Mouse (Mus musculus) neural tube, embryonic 13.5 days (tissue): ENCODE results near the gene Acyp2. TPM values are rescaled to one million over a fixed set of nuclear protein-coding genes. Genes with fewer than 3 reads are reported as not detected.
A peak's percentile ranks its signal among the peaks of the same experiment; 100 is the strongest.

Source experiments
- ATAC-seq: fragments of 200-750 bp; cut with Nextera tagmentation; 2 replicates; pipeline ENCODE4 v1.8.0; 2017; ENCODE audit warnings: low read depth, mild to moderate bottlenecking, moderate TSS enrichment, moderate library complexity
- H3K27ac ChIP-seq: fragments of 300-500 bp; sonication (generic); replicated peaks from 2 replicates; pipeline ENCODE4 v1.5.1; 2015; ENCODE audit warnings: moderate library complexity, mild to moderate bottlenecking, inconsistent platforms
- H3K27me3 ChIP-seq: fragments of 300-500 bp; sonication (generic); 2 replicates; pipeline ENCODE4 v1.6.1; 2015; ENCODE audit warnings: mild to moderate bottlenecking, inconsistent platforms
- H3K36me3 ChIP-seq: fragments of 300-500 bp; sonication (generic); 2 replicates; pipeline ENCODE4 v1.6.1; 2015; ENCODE audit warnings: mild to moderate bottlenecking, inconsistent platforms
- H3K4me1 ChIP-seq: fragments of 300-500 bp; sonication (generic); replicated peaks from 2 replicates; pipeline ENCODE4 v1.6.1; 2015; ENCODE audit warnings: inconsistent platforms
- H3K4me2 ChIP-seq: fragments of 300-500 bp; sonication (generic); 2 replicates; pipeline ENCODE4 v1.6.1; 2015; ENCODE audit warnings: inconsistent platforms, mild to moderate bottlenecking, moderate library complexity
- H3K4me3 ChIP-seq: fragments of 300-500 bp; sonication (generic); 2 replicates; pipeline ENCODE4 v1.5.1; 2015; ENCODE audit warnings: mild to moderate bottlenecking, inconsistent platforms
- H3K9ac ChIP-seq: fragments of 300-500 bp; sonication (generic); 2 replicates; pipeline ENCODE4 v1.6.1; 2015; ENCODE audit warnings: moderate library complexity, mild to moderate bottlenecking, inconsistent platforms
- H3K9me3 ChIP-seq: fragments of 300-500 bp; sonication (generic); 2 replicates; pipeline ENCODE4 v1.6.1; 2016; ENCODE audit warnings: inconsistent platforms
- WGBS: fragments of 180-500 bp; shearing (Covaris S2); methylation state at CpG from one replicate; pipeline ENCODE4 v1.1.7; 2015; 5-methylcytosine and 5-hydroxymethylcytosine counted together
- polyA plus RNA-seq: library from polyadenylated mRNA; unstranded; fragments of >200 nt; fragmentation: Nextera tagmentation; extraction: Ambion mirVana; gene quantifications from 2 replicates; pipeline ENCODE4 v1.2.1, GENCODE M21; 2015

The Acyp2 gene
- polyA plus RNA-seq: 35.9 and 37.9 TPM in 2 replicates

GRCm38 (mm10) chr11:30649001-30649637 lies at the start of gene Acyp2:
Gene Acyp2, minus strand, starts transcription at chr11:30649587.
- Histone ChIP-seq H3K36me3 (no peaks in the 10 kb centered on the region), H3K4me1 (peaks cover 3% of the 10 kb centered on the region; the same call in 1 of the 2 replicates), H3K9me3 (no peaks in the 10 kb centered on the region), H3K4me3 (peak within 1 kb of the TSS; percentile 57), H3K27me3 (no peaks in the 10 kb centered on the region), H3K4me2 (peak within 1 kb of the TSS; percentile 60), H3K27ac (peak within 1 kb of the TSS; percentile 90), H3K9ac (peak within 1 kb of the TSS; percentile 76)
- peak; percentile 97 for ATAC-seq
- under 1% methylated on average over 40 of the region's 40 CpGs for WGBS

- no peak overlapping the region for H3K4me2 ChIP-seq
- no peak overlapping the region for H3K27ac ChIP-seq
- H3K9me3 ChIP-seq: no peaks in the 10 kb centered on the region
- no peak for ATAC-seq
- H3K4me1 ChIP-seq: no peaks in the 10 kb centered on the region
- no peak overlapping the region for H3K4me3 ChIP-seq
- WGBS: 63% methylated on average over 1 of the region's 1 CpGs
- no peaks in the 10 kb centered on the region for H3K27me3 ChIP-seq
- H3K9ac ChIP-seq: no peak overlapping the region
- H3K36me3 ChIP-seq: no peaks in the 10 kb centered on the region
These were observed 40.0 kb upstream of the Acyp2 start for GRCm38 (mm10) chr11:30689421-30689820.

- Histone ChIP-seq H3K27ac (no peak overlapping the region), H3K36me3 (no peaks in the 10 kb centered on the region), H3K9me3 (no peaks in the 10 kb centered on the region), H3K4me3 (no peak overlapping the region), H3K27me3 (no peaks in the 10 kb centered on the region), H3K4me2 (no peak overlapping the region), H3K4me1 (no peaks in the 10 kb centered on the region), H3K9ac (no peak overlapping the region)
- WGBS: 87% methylated on average over 1 of the region's 1 CpGs
- no peak for ATAC-seq
These were observed 26.7 kb upstream of the Acyp2 start for GRCm38 (mm10) chr11:30676086-30676485.

- Histone ChIP-seq H3K27ac (no peak overlapping the region), H3K9me3 (no peaks in the 10 kb centered on the region), H3K4me2 (no peak overlapping the region), H3K4me1 (no peaks in the 10 kb centered on the region), H3K27me3 (no peaks in the 10 kb centered on the region), H3K9ac (no peak overlapping the region), H3K36me3 (no peaks in the 10 kb centered on the region), H3K4me3 (no peak overlapping the region)
- 59% methylated on average over 1 of the region's 1 CpGs for WGBS
- ATAC-seq: no peak
These were observed 23.3 kb upstream of the Acyp2 start for GRCm38 (mm10) chr11:30672719-30673118.

- 92% methylated on average over 3 of the region's 3 CpGs for WGBS
- H3K27ac ChIP-seq: no peak overlapping the region
- no peaks in the 10 kb centered on the region for H3K36me3 ChIP-seq
- H3K4me3 ChIP-seq: no peak overlapping the region
- ATAC-seq: no peak
- H3K9ac ChIP-seq: no peak overlapping the region
- no peaks in the 10 kb centered on the region for H3K27me3 ChIP-seq
- no peaks in the 10 kb centered on the region for H3K4me1 ChIP-seq
- H3K9me3 ChIP-seq: no peaks in the 10 kb centered on the region
- H3K4me2 ChIP-seq: no peak overlapping the region
These were observed 13.6 kb upstream of the Acyp2 start for GRCm38 (mm10) chr11:30663001-30663400.

GRCm38 (mm10) chr11:30662591-30662990 lies 13.2 kb upstream of the Acyp2 start:
- Histone ChIP-seq H3K36me3 (no peaks in the 10 kb centered on the region), H3K9me3 (no peaks in the 10 kb centered on the region), H3K27me3 (no peaks in the 10 kb centered on the region), H3K4me1 (no peaks in the 10 kb centered on the region), H3K9ac (no peak overlapping the region), H3K27ac (no peak overlapping the region), H3K4me3 (no peak overlapping the region), H3K4me2 (no peak overlapping the region)
- ATAC-seq: no peak
- 84% methylated on average over 2 of the region's 2 CpGs for WGBS

GRCm38 (mm10) chr11:30657069-30657468 lies 7.7 kb upstream of the Acyp2 start:
- no peaks in the 10 kb centered on the region for H3K36me3 ChIP-seq

GRCm38 (mm10) chr11:30656060-30656459 lies 6.7 kb upstream of the Acyp2 start:
- no peak overlapping the region for H3K27ac ChIP-seq
- H3K9ac ChIP-seq: no peak overlapping the region
- no peak overlapping the region for H3K4me2 ChIP-seq
- no peaks in the 10 kb centered on the region for H3K36me3 ChIP-seq
- no peaks in the 10 kb centered on the region for H3K9me3 ChIP-seq
- H3K4me1 ChIP-seq: no peaks in the 10 kb centered on the region
- no peaks in the 10 kb centered on the region for H3K27me3 ChIP-seq
- no peak for ATAC-seq
- 86% methylated on average over 4 of the region's 4 CpGs for WGBS
- no peak overlapping the region for H3K4me3 ChIP-seq

More at GRCm38 (mm10) chr11:30657069-30657468, 7.7 kb upstream of the Acyp2 start:
- Histone ChIP-seq H3K9ac (no peak overlapping the region), H3K4me3 (no peak overlapping the region), H3K4me2 (no peak overlapping the region), H3K27ac (no peak overlapping the region), H3K4me1 (no peaks in the 10 kb centered on the region), H3K27me3 (no peaks in the 10 kb centered on the region), H3K9me3 (no peaks in the 10 kb centered on the region)
- 34% methylated on average over 2 of the region's 2 CpGs for WGBS
- peak; percentile 86 for ATAC-seq

- Histone ChIP-seq H3K9ac (no peak overlapping the region), H3K4me3 (no peak overlapping the region), H3K4me1 (peaks cover 3% of the 10 kb centered on the region; the same call in 1 of the 2 replicates), H3K27ac (no peak overlapping the region), H3K4me2 (no peak overlapping the region), H3K9me3 (no peaks in the 10 kb centered on the region), H3K36me3 (no peaks in the 10 kb centered on the region), H3K27me3 (no peaks in the 10 kb centered on the region)
- no peak for ATAC-seq
- 63% methylated on average over 1 of the region's 1 CpGs for WGBS
These were observed 1.0 kb upstream of the Acyp2 start for GRCm38 (mm10) chr11:30650416-30650815.

- H3K36me3 ChIP-seq: no peaks in the 10 kb centered on the region
- ATAC-seq: no peak
- H3K4me3 ChIP-seq: no peak overlapping the region
- WGBS: 83% methylated on average over 1 of the region's 1 CpGs
- no peaks in the 10 kb centered on the region for H3K4me1 ChIP-seq
- no peak overlapping the region for H3K27ac ChIP-seq
- H3K9ac ChIP-seq: no peak overlapping the region
- no peaks in the 10 kb centered on the region for H3K27me3 ChIP-seq
- H3K4me2 ChIP-seq: no peak overlapping the region
- H3K9me3 ChIP-seq: no peaks in the 10 kb centered on the region
These were observed 13.7 kb downstream of the Acyp2 start for GRCm38 (mm10) chr11:30635674-30636073.

- Histone ChIP-seq H3K27me3 (no peaks in the 10 kb centered on the region), H3K9ac (no peak overlapping the region), H3K9me3 (no peaks in the 10 kb centered on the region), H3K27ac (no peak overlapping the region), H3K4me2 (no peak overlapping the region), H3K4me1 (no peaks in the 10 kb centered on the region), H3K4me3 (no peak overlapping the region), H3K36me3 (no peaks in the 10 kb centered on the region)
- no peak for ATAC-seq
- 88% methylated on average over 6 of the region's 6 CpGs for WGBS
These were observed 18.9 kb downstream of the Acyp2 start for GRCm38 (mm10) chr11:30630514-30630913.

- Histone ChIP-seq H3K9ac (no peak overlapping the region), H3K4me2 (no peak overlapping the region), H3K9me3 (no peaks in the 10 kb centered on the region), H3K4me1 (no peaks in the 10 kb centered on the region), H3K36me3 (no peaks in the 10 kb centered on the region), H3K27ac (no peak overlapping the region), H3K4me3 (no peak overlapping the region), H3K27me3 (no peaks in the 10 kb centered on the region)
- 87% methylated on average over 2 of the region's 2 CpGs for WGBS
- no peak for ATAC-seq
These were observed 26.2 kb downstream of the Acyp2 start for GRCm38 (mm10) chr11:30623218-30623617.
